ENCODE assay signal across 10 mouse cellular contexts in the genomic region with DNA sequence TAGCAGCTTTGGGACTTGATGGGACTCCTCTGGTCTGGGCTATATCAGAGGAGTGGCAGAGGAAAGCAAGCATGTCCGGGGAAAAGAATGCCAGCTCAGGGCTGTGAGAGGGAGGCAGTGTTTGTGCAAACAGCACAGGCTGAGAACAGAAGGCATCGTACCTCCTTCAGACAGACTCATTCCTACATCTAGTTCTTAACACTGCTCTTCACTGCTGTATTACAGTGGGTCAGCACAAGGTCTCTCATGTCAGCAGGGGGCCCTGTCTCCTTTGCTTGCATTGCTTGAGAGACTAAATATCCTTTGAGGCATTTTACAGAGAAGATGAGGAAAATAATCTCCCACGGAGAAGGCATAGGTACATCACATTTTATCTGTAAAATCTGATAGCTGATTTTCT.
DNase-seq lines count a peak whose midpoint lies in the region; ATAC-seq and TF ChIP-seq lines count a peak whose summit lies in the region.
"Had no signal": no experiment of that assay in that cellular context is flagged by ENCODE, and none has a peak within 500 bp of the region (broad histone marks: within the 10 kb centered on the region; RNA-seq: fewer than 3 reads in every experiment).

No protein-coding gene starts in this region.

- no peak for TF ChIP-seq EP300 in heart, postnatal 0 days (IDR thresholded peaks at IDR 0.05; ENCODE audit: low read depth)

- H3K4me3 ChIP-seq in heart, postnatal 0 days (ENCODE audit: low read depth, low read length), result no peak overlapping the region
- H3K4me3 ChIP-seq in limb, embryonic 14.5 days (replicated peaks; ENCODE audit: low read length), result no peak overlapping the region
- no peak overlapping the region for H3K4me3 ChIP-seq in limb, embryonic 10.5 days
- H3K4me3 ChIP-seq in neural tube, embryonic 14.5 days (ENCODE audit: low read depth, low read length), result no peak overlapping the region

- no peaks in the 10 kb centered on the region for H3K27me3 ChIP-seq in heart, postnatal 0 days (ENCODE audit: control insufficient read depth, insufficient read depth, low read length)
- no peaks in the 10 kb centered on the region for H3K27me3 ChIP-seq in limb, embryonic 14.5 days (ENCODE audit: control insufficient read depth, insufficient read depth, low read length)
- H3K27me3 ChIP-seq in limb, embryonic 10.5 days (ENCODE audit: low read depth, poor library complexity, severe bottlenecking), result no peaks in the 10 kb centered on the region
- no peaks in the 10 kb centered on the region for H3K27me3 ChIP-seq in neural tube, embryonic 14.5 days (ENCODE audit: control insufficient read depth, insufficient read depth, low read length)

- no peak overlapping the region for H3K27ac ChIP-seq in heart, postnatal 0 days (ENCODE audit: low read depth)
- H3K27ac ChIP-seq in limb, embryonic 14.5 days (replicated peaks; ENCODE audit: low read depth, low read length), result no peak overlapping the region
- no peak overlapping the region for H3K27ac ChIP-seq in limb, embryonic 10.5 days
- no peak overlapping the region for H3K27ac ChIP-seq in neural tube, embryonic 14.5 days (ENCODE audit: low read depth, low read length)

- peak; percentile 33 for TF ChIP-seq CTCF in heart, postnatal 0 days (IDR thresholded peaks at IDR 0.05; ENCODE audit: low read depth)

- DNase-seq in heart, postnatal 0 days (ENCODE audit: low spot score), result no peak
- no peak for DNase-seq in heart, adult 9 months (ENCODE audit: low spot score in 2 of 2)
- peak; percentile 5 for DNase-seq in limb, embryonic 14.5 days (ENCODE audit: low spot score)
- DNase-seq in limb, embryonic 10.5 days (ENCODE audit: low spot score), result no peak
- peak; percentile 56 for DNase-seq in embryo, embryonic 10.5 days (ENCODE audit: low spot score)
- no peak for DNase-seq in MN1 (ENCODE audit: low spot score)
- DNase-seq in cerebellum, adult 18-20 months, result no peak
- DNase-seq: lung, adult 2 months; spleen, adult 18-20 months had no signal

- ATAC-seq in heart, postnatal 0 days (ENCODE audit: insufficient read depth, low read depth), result no peak
- ATAC-seq in limb, embryonic 14.5 days (ENCODE audit: low FRiP score, low read depth), result no peak
- ATAC-seq in neural tube, embryonic 14.5 days (ENCODE audit: low read depth), result peak; percentile 65; the same call in 1 of the 2 replicates

- H3K9me3 ChIP-seq in heart, postnatal 0 days (replicated peaks; ENCODE audit: control insufficient read depth, low read length), result no peaks in the 10 kb centered on the region
- no peaks in the 10 kb centered on the region for H3K9me3 ChIP-seq in limb, embryonic 14.5 days (ENCODE audit: control insufficient read depth, low read length)
- H3K9me3 ChIP-seq in limb, embryonic 10.5 days (replicated peaks), result no peaks in the 10 kb centered on the region
- no peaks in the 10 kb centered on the region for H3K9me3 ChIP-seq in neural tube, embryonic 14.5 days (ENCODE audit: control insufficient read depth, low read length)

- H3K4me2 ChIP-seq in heart, postnatal 0 days (ENCODE audit: low read depth, low read length), result no peak overlapping the region
- no peak overlapping the region for H3K4me2 ChIP-seq in limb, embryonic 14.5 days (replicated peaks; ENCODE audit: low read depth, low read length, severe bottlenecking)
- H3K4me2 ChIP-seq in neural tube, embryonic 14.5 days (ENCODE audit: low read depth, low read length), result no peak overlapping the region

- 30% methylated on average over 3 of the region's 3 CpGs for WGBS in heart, postnatal 0 days
- 47% methylated on average over 3 of the region's 3 CpGs for WGBS in limb, embryonic 14.5 days
- WGBS in limb, embryonic 10.5 days, result 62% methylated on average over 3 of the region's 3 CpGs
- 52% methylated on average over 3 of the region's 3 CpGs for WGBS in neural tube, embryonic 14.5 days

- no peaks in the 10 kb centered on the region for H3K36me3 ChIP-seq in heart, postnatal 0 days (replicated peaks; ENCODE audit: control insufficient read depth, insufficient read depth, low read length)
- H3K36me3 ChIP-seq in limb, embryonic 14.5 days (ENCODE audit: control insufficient read depth, insufficient read depth, low read length), result no peaks in the 10 kb centered on the region
- no peaks in the 10 kb centered on the region for H3K36me3 ChIP-seq in limb, embryonic 10.5 days
- no peaks in the 10 kb centered on the region for H3K36me3 ChIP-seq in neural tube, embryonic 14.5 days (ENCODE audit: control insufficient read depth, insufficient read depth, low read length)

- no peaks in the 10 kb centered on the region for H3K4me1 ChIP-seq in heart, postnatal 0 days (ENCODE audit: control insufficient read depth, insufficient read depth)
- H3K4me1 ChIP-seq in limb, embryonic 14.5 days (ENCODE audit: control insufficient read depth, insufficient read depth, low read length), result no peaks in the 10 kb centered on the region
- H3K4me1 ChIP-seq in limb, embryonic 10.5 days, result peaks cover 4% of the 10 kb centered on the region; the same call in 1 of the 2 replicates
- no peaks in the 10 kb centered on the region for H3K4me1 ChIP-seq in neural tube, embryonic 14.5 days (ENCODE audit: control insufficient read depth, insufficient read depth, low read length)

- TF ChIP-seq POLR2A in limb, embryonic 14.5 days (IDR thresholded peaks at IDR 0.05; ENCODE audit: borderline replicate concordance, extremely low read depth, insufficient read depth, insufficient read length), result no peak

- H3K9ac ChIP-seq in heart, postnatal 0 days (replicated peaks; ENCODE audit: low read depth, low read length), result no peak overlapping the region
- no peak overlapping the region for H3K9ac ChIP-seq in limb, embryonic 14.5 days (ENCODE audit: low read depth, low read length, severe bottlenecking)
- no peak overlapping the region for H3K9ac ChIP-seq in neural tube, embryonic 14.5 days (replicated peaks; ENCODE audit: low read depth, low read length)

Comparison
In these comparisons a context has a peak if more than half of its experiments do, and no peak if none do; other contexts are left out.
1. DNase-seq: peak in limb, embryonic 14.5 days (single experiment) and embryo, embryonic 10.5 days (single experiment); none in heart, postnatal 0 days (single experiment), heart, adult 9 months (0 of 2), limb, embryonic 10.5 days (single experiment), MN1 (single experiment) and cerebellum, adult 18-20 months (0 of 2).